Mouse (Mus musculus) heart, postnatal 14 days (tissue): ENCODE measurements around the gene Mrps6. TPM values are rescaled to one million over a fixed set of nuclear protein-coding genes. Genes with fewer than 3 reads are reported as not detected.
A peak's percentile ranks its signal among the peaks of the same experiment; 100 is the strongest.

ENCODE experiments used
- DNase-seq, 2 experiments: peaks; one replicate each; pipeline ENCODE4 v3.0.0; 2021 to 2022
- intact Hi-C: fragments of 180-260 bp; cut with DNase I; formaldehyde crosslinking; loops from one replicate; pipeline ENCODE4 v1.15.1; 2025
- total RNA-seq, 2 experiments: library from RNA; stranded (reverse); gene quantifications; 2 replicates each; pipeline ENCODE4 v1.2.3; 2021

The Mrps6 gene
- total RNA-seq, 2 experiments from 2014 or later, result 48.8 to 55.5 TPM

DNA sequence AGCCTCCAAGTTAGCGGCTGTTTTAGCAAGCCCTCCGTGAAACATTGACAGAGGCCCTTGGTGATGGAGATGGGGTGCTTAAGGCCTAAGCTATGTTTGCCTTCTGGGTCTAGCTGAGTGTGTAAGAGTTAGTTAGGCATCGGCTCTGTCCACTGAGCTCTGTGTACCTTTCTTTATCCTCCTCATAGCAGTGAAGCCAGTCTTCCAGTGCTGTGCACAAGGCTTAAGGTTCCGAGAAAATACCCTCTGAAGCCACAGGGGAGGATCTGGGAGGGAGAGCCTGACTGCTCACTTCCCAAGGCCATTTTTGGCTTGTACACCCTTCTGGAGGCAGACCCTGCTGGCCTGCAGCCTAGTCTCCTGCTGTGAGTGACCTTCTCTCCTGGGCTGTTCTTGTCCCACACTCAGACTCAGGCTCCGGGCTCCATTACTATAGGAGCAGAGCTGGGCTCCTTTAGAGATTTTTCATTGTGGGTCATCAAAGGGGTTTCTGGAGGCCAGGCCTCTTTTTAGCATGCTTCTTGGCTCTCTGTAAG is 56.7 kb downstream of the Mrps6 start:
- DNase-seq, result peak; percentile 58 to 63
- intact Hi-C loops, result no loop called here

DNA sequence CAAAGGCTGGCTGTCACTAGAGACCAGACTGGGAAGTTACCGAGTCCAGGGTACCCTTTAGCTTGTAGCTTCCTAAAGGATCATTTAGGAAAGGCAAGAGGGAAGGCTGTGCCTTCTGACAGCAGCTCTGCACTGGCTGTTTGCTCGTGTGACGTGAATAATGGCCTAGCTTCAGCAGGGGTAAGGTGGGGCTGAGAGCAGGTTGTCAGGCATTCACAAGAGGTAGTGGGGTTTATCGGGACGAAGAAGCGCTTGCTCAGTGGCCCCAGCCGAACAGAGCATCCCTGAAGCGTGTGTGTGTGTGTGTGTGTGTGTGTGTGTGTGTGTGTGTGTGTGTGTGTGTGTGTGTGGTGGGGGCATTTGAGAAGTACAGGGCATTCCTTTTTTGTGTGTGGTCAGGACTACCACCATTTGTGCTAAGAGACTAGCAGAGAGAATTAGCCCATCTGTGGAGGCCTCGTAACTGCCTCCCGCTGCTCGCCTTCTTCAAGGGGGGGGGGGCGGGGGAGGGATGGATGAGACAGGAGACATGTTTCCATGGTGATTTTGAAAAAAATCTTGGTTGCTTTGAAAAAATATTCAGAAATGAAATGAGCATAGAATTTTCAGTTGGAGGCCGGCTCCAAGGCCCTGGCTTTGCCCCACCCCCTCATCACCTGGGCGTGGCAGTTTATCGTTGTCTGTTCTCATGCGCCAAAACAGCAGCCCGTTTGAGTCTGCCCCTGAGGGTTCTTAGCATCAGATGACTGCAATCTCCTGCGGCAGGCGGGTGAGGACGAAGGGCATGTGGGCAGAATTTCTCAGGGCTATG is 57.7 kb downstream of the Mrps6 start:
- DNase-seq, result peak in 1 of 2 experiments; percentile 14
- intact Hi-C loops, result no loop called here

DNA sequence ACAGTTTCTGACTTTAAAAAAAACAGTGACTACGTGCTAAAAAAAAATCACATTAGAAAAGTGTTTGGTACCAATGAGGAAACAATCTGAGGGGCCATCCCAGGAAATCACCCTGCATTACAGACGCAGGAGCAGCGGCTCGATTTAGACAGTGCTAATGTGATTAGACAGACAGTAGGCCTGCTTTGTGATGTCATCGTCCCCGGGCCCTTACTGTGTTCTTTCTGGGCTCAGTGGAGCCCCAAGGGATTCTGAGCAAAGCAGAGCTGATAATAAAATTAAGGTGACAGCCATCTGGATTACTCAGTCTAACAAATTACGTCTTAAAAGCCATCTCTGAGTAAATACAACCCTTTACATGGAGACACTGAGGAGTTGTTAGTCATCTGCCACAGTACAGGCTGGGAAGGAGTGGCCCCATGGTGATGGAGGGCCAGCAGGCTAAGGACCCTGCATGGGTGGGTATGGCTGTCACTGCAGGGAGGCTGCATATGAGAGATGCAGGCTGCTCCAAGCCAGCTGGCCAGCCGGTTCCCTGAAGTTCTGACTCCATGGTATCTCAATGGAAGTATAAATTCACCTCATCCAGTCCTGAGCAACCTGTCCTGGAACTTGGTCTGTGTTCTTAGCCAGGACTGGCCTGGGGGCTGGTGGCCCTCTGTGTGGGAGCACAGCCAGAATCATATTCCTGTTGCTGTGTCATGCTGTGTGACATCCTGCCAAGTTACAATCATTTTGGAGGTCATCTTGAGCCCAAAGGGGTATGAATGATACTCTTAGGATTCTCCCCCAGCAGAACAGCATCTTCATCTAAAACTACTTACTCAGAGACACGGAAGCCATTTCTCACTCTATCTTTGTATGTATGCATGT is 59.5 kb downstream of the Mrps6 start:
- peak in 1 of 2 experiments; percentile 26 for DNase-seq
- intact Hi-C loops, result no loop called here

DNA sequence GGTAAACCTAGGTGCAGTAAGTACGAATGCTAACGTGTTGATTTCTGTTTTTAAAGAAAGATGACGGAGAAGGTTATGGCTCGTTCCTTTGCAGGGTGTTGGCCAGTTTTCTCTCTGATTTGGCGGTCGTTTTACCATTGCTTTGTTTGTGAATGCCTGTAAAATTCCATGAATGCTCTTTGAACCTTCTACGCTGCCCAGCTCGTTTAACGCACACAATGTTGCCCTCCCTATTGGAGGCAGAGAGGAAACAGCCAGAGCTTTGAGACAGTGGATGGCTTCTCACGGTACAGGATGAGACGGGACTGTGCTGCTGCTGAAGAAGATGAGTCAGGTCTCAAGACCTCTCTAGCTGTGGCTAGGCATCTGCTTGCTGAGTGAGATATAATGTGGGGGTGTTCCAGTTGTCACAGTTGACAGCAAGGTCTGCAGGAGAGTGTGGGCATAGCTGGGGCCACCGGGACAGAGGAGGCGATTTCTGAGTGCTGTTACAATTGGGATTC is 61.0 kb downstream of the Mrps6 start:
- no peak for DNase-seq
- intact Hi-C loops, result no loop called here

DNA sequence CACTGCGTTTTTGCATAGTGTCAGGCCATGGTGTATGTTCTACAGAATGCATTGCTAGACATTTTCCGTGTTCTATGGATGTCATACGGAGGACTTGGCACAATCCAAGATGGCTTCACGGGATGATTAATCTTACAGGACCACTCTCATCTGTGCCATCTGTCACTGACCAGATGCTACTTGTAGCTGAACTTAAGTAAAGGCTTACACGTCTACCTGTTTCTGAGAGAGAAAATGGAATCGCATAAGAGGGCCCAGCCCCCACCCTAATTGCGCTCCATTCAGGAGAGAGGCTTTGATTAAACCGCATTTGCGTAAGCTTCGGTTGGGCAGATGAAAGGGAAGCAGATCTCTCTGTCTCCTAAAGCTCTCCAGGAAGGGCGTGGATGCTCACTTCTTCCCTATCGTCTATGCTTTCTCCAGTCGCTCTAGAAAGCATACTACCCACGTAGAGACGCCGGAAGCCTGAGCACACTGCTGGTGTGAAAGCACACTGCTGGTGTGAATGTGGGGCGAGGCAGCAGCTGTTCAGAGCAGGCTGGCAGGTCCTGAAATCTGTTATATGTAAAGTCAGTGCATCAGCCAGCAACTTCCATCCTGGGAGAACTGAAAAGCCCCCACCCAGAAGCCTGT is 62.9 kb downstream of the Mrps6 start:
- intact Hi-C loops, result no loop called here
- DNase-seq, result no peak

DNA sequence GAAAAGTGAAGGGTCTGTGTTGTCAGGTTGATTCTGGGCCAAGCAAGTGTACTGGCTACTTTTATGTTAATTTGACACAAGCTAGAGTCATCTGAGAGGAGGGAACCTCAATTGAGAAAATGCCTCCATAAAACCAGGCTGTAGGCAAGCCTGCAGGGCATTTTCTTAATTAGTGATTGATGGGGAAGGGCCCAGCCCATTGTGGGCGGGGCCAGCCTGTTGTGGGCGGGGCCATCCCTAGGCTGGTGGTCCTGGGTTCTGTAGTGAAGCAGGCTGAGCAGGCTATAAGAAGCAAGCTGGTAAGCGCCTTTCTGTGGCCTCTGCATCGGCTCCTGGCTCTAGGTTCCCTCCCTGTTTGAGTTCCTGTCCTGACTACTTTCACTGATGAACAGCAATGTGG is 69.2 kb downstream of the Mrps6 start:
- DNase-seq, result no peak
- intact Hi-C loops, result no loop called here

DNA sequence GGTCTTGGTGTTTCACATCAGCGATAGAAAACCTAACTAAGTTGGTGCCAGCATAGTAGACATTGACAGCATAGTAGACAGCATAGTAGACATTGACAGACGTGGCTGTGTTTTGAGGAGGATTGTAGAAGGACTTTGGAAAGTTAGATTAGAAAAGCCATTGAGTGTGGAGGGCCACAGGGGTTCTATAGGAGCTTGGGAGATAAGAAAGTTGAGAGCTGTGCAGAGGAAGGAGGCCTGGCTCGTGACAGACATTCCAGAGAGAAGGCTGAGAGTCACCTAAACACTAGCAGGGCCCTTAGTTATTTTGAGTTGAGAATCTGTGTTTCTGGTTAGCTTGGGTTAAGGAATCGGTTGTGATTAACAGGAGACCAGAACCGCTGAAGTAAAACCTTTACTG is 69.6 kb downstream of the Mrps6 start:
- intact Hi-C loops, result no loop called here
- DNase-seq, result no peak

DNA sequence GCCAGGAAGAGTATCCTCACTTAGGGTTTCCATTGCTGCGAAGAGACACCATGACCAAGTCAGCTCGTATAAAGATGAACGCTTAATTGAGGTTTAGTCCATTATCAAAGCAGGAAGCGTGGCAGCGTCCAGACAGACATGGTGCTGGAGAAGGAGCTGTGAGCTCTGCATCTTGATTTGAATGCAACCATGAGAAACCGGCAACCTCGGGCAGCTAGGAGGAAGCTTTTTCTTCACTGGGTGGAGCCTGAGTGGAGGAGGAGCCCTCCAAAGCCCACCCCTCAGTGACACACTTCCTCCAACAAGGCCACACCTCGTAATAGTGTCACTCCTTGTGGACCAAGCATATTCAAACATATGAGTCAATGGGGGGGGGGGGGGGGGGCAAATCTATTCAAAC is 71.8 kb downstream of the Mrps6 start:
- DNase-seq, result no peak
- intact Hi-C loops, result no loop called here

DNA sequence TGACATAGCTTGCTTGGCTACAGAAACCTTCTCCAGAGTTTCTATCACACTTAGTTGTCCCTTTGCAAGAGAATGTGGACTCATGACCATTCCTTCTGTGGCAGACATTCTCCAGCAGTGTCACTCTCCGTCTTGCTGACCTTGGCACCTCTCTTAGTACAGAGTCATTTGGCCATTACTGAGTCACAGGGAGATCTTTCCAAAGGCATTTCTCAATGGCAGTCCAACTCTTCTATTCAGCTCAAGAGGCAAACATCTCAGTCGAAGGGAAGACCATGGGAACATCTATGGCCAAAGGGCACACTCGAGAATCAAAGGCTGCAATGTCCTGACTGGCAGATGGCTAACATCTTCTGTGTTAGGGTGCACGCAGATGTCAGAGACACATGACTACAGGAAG is 74.4 kb downstream of the Mrps6 start:
- intact Hi-C loops, result no loop called here
- DNase-seq, result no peak

DNA sequence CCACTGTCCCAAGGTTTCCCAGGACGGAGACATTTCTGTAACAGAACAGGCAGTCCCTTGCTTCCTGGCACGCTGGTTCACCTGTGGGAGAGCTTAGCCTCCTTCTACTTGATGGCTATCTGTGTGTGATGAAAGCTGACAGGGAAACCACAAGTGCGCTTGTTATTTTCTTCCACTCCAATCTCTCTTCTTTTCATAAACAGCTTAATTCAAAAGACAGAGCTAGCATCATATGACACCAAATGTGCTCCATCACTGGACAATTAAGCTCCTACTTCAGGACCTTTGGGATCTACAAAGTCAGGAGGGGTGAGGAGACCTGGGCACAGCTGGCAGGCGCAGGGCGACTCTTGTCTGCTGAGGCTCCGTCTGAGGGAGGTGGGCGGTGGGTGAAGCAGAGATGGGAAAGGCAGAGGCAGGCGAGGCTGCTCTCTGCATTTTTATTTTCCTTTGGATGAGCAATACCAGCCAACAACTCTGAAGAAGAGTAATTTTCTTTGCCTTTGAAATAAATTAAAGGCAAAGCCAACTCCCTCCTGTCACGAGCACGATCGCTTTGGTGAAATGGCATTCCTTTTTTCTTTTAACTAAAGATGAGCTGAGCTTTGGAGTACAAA is 76.2 kb downstream of the Mrps6 start:
- intact Hi-C loops, result no loop called here
- DNase-seq, result no peak

DNA sequence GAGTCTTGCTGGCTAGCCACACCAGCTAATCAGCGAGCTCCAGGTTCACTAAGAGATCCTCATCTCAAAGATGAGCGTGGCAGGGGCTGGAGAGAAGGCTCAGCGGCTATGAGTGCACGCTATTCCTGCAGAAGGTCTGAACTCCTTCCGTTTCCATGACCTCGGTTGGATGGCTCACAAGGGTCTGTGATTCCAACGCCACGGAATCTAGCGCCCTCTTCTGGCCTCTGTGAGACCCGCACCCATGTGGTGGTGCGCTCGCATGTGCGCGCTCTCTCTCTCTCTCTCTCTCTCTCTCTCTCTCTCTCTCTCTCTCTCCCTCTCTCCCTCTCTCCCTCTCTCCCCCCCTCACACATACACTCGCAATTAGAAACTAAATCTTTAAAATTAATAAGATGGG is 78.2 kb downstream of the Mrps6 start:
- intact Hi-C loops, result no loop called here
- DNase-seq, result no peak

DNA sequence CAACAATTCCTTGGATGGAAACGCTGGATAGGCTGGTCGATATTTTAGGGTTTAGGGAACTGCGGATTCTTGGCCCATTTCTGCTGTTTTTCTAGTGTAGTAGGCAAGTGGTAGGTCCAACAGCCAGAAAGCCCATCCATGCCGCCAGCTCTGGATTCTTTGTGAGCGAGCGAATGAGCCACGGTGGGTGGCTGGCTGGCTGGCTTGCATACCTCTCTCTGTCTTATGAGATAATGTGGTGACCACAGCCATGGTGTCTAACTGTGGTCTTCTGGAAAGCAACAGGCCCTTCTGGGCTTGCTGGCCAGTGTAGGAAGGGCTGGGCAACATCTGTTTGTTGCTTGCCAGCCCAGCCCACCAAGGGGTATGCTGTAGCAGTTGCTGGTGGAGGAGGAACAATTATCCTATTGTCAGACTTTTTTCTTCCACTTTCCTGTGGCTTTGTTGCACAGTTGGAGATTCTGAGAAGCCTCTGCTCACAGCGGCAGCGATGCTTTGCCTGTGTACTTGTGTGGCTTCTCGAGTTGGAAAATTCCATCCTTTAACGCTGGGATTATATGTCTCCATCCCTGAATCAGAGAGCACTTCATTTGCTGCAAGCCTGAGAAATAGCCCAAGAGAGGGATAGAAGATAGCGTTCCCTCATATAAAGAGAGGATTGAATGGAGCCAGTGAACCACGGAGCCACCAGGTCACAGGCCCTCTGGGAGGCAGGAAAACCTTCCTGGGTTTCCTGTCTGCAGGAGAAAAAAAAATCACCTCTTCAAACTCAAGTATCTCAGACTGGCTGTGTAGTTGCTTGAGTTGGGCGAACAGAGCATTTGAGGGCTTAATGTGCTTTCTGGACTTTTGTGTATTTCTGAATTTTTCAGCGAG is 81.6 kb downstream of the Mrps6 start:
- intact Hi-C loops, result no loop called here
- no peak for DNase-seq

DNA sequence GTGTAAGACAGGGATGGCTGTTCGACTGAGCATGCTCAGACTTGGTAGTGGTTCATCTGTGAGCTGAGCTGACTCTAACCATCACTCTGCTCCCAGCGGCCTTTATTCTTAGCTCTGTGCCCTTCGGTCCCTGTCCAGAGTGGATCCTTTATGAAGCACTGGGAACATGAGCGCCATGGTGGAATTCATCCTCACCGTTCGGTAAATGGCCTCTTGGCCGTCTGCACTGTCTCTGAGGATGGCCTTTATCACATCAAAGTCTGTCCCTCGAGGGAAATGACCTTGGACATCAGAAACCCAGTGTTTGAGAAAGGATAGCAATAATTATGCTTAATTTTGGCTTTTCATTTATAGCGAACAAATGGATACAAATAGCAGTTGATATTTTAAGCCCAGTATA is 82.3 kb downstream of the Mrps6 start:
- intact Hi-C loops, result no loop called here
- no peak for DNase-seq

DNA sequence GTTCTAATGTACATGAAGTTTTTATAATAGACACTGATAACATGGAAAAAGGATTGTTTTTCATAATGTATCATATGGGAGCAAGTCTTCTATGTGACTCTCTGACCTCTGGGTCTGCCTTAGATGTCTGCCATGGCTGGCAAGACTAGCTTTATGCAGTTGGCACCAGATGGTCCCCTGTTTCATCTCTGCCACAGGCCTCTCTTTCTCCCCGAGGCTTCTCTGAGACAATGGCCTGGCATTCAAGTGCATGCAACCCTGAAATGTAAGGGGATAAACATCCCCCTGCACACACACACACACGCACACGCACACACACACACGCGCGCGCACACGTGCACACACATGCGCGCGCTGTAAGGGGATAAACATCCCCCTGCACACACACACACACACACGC is 83.0 kb downstream of the Mrps6 start:
- intact Hi-C loops, result no loop called here
- DNase-seq, result no peak

DNA sequence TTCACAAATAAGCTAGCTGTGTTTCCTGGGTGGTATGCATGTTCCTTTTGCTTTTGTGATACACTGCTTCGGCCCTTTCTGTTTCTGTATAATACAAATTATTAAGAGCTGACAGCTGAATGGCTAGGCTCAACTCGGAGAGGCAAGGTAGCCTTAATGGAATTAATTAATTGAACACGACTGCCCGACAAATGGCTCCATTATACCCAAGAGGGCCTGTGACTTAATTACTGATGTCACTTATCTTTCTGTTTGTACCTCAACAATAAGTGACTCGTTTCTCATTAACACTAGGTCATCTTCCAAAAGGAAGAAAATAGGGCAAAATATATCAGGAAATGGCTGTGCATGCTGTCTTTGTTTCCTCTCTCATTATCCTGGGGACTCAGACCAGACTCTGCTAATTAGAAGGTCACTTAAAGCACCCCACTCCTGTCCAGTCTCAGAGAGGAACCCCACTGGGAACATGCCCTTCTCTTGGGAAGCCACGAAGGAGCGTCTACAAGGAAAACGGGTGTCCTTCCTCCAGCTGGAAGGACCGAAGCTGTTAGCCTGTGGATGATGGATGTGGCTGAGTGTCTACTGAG is 84.4 kb downstream of the Mrps6 start:
- intact Hi-C loops, result no loop called here
- DNase-seq, result no peak

DNA sequence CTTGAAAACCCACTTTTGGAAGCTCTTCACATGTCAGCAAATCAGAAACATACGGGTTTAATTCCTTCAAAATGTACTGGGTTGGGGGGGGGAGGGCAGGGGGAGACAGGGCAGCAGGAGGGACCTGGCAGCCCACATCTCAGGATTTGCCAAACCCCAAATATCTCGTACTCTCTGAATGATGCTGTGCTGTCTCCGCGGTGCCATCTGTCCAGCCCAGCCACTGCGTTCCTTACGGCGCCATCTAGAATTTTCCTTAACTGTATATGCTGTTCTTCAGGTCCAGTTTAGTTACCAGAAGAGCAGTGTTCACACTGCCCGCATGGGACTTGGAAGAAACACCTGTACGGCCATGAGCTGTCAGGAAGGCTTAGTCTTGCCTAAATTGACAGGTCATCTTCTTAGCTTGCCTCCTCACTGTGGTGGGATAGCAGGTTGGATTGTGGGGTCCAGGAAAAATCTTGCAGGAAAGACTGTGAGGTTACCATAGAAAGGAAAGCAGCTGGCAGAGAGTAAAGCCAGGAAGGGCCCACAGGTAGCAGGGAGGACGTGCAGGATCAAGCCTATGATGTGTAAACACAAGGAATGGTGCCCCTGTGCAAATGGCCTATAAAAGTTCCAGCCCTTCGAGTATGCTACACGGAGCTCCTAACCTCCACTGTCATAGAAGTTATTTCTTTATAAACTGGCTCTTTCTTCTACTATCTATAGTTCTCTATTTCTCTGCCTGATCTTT is 89.7 kb downstream of the Mrps6 start:
- DNase-seq, result no peak
- intact Hi-C loops, result no loop called here

DNA sequence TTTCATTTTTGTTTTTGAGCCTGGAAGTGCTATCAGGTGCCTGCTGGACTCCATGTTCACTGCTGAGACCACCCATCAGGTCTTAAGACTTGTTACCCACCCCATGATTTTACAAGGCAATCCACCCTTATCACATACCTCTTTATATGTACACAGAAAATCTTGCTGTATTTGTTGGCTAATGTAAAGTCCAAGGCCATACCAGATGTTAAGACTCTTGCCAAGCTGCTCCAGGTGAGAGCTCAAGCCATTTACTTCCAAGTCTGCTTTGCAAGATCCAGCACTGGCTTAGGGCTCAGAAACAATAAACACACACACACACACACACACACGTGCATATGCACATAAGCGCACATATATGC is 90.3 kb downstream of the Mrps6 start:
- no peak for DNase-seq
- intact Hi-C loops, result no loop called here

DNA sequence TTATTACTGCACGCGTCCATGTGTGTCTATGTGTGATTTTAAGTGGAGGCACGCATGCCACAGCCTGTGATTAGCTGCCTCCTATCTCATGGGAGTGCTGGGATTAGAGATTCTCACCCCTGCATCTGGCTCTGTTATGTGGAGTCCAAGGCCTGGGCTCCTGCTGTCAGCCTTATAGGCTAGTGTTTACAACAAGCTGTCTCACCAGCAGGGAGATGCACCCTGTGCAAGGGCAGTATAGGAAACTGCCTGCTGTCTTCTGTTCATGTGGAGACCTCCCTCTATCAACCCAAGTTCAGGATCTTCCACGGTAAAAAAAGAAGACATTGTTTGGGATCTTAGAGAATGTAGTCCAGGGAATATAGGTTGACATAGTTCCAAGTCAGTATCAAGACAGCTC is 92.9 kb downstream of the Mrps6 start:
- intact Hi-C loops, result no loop called here
- DNase-seq, result no peak
